Mouse (Mus musculus) heart, postnatal 0 days (tissue): ENCODE results near the gene Uqcc2.

Experiments used
- CTCF ChIP-seq: IDR thresholded peaks from 2 replicates; pipeline ENCODE4 v1.5.1; 2016; ENCODE audit warnings: antibody characterized with exemption, control low read depth, low read depth
- EP300 ChIP-seq: IDR thresholded peaks from 2 replicates; pipeline ENCODE4 v1.6.1; 2016; ENCODE audit warnings: antibody characterized with exemption, low read depth

DNA sequence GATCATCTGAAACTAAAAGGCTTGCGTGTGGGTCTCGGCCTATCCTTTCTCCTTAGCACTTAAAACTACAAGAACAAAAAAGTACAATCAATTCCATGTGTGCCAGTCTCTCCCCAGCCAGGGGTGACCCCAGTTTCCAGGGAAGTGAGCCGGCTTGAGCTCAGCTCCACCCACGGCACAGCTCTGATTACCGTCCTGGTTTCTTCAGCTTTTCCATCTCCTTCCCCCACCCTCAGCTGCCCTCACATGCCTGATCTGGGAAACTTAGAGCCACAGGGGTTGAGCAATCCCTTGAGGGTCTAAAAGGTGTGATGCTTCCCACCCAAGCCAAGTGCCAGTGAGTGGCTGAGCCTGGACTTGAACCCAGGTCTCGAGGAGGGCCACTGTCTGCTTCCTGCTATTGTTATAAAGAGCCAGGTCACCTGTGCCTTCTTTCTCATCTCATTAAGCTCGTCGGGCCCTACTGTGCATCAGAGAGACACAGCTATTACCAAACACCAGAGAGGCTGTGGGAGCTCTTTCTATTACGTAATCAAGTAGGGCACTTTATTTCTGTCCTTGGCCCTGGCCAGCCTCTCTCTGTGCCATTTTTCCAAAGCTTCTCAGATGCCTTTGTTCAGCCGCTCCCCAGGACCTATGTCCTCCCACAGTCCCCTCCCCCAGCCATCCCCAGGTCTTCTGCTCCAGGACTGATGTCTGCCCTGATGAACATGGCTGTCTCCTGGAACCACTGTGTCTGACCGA is 36.4 kb upstream of the Uqcc2 start:
- TF ChIP-seq CTCF (no peak), EP300 (no peak)
